Mouse (Mus musculus) adrenal gland, postnatal 36 days (tissue): ENCODE results near the gene Cog2. TPM values are rescaled to one million over a fixed set of nuclear protein-coding genes. Genes with fewer than 3 reads are reported as not detected.

Experiments used
- DNase-seq, 2 experiments: peaks; one replicate each; pipeline ENCODE4 v3.0.0; 2021; ENCODE audit warnings: mixed read lengths in 1 of 2
- total RNA-seq, 2 experiments: library from RNA; stranded (reverse); gene quantifications; 2 replicates each; pipeline ENCODE4 v1.2.3; 2021

The Cog2 gene
- total RNA-seq, 2 experiments from 2014 or later: 37.3 to 42.7 TPM

GRCm38 (mm10) chr8:124569593-124569992 lies 49.0 kb downstream of the Cog2 start, which contains the start of gene Agt:
Gene Agt (minus strand): TSS chr8:124569706.
- DNase-seq: peak; percentile 60 to 67

DNA sequence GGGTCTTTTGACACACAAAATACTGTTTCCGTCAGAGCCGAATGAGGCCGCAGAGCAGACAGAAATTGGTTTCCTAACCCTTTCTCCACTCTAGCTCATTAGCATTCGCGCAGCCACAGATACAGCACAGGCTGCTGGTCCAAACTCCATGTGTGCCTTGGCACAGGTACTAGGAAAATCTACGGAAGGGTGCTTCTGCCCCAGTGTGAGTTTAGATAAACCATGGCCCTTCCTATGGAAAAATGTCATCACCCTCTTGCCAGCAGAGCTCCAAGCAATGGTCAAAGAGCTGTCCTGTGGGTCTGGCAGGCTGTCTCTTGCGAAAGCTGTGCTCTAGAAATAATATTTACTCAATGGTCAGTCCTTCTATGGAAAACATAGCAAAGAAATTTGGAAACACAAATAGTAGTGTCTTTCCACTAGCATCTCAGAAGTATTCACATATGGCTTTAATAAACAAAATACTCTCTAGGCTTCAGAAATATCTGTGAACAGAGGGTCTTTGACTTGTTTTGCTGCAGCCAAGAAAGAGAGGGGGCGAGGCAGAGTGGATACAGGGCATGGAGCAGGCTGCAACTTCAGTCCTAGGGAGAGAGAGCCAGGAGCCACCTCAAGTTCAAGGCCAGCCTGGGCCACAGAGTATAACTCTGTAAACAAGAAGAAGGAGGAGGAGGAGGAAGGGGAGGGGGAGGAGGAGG lies 51.3 kb downstream of the Cog2 start:
- no peak for DNase-seq

- DNase-seq: no peak
Measured at GRCm38 (mm10) chr8:124572430-124572775, 51.8 kb downstream of the Cog2 start.

DNA sequence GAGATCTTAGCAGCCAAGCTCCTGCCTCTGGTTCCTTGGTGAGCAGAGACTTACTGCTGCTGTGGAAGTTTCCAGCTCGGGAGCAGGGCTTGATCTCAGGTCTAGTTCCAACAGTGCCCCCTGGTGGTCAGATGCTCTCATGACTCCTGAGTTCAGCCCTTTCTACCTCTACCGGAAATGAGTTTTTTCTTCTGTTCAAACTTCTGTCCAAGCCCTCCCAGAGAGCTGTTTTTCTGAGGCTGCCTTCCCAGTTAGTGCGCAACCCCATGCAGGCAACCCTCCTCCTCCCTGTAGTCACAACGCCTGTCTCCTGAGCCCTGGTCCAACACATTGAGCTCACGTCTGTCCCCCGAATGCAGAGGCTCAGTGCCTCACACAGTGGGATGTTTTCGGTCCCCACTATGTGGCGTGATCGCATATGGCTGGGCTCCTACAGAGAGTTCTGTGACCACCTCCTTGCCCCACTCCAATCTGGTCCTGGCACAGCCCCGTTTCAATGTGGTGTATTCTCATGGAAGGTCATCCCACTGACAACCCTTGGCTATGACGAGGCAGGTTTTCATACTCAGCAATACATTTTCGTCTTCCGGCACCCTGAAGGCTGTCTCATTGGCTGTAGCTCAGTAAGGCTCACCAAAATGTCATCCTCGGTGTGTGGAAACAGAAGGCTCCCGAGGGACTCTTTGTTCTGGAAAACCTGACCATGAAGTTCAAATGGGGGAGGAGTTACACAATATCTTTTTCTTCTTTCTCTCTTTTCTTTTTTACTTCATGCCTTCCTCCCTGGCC lies 53.2 kb downstream of the Cog2 start:
- DNase-seq: peak; percentile 94 to 95

- no peak for DNase-seq
Measured at GRCm38 (mm10) chr8:124575811-124576210, 55.2 kb downstream of the Cog2 start, which contains the start of gene Capn9. Gene Capn9 (plus strand): TSS chr8:124576111.

DNA sequence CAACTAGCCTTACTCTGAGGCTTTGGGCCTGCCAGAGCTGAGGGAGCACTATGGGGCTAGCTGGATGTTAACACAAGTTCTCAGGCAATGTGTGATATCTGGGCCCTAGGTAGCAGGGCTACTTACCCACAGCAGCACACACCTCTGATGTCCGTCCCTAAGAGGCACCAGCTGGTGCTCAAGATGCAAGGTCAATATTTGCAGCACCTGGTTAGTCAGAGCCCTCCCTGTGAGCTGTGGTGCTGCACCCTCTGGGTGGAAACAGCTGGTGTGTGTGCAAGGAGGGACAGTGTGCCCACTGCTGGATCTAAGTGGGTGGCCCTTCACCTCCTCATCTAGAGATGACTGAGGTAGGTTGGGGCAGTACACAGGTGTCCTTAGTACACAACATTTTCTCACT lies 56.2 kb downstream of the Cog2 start:
- DNase-seq: no peak

GRCm38 (mm10) chr8:124585718-124586425 lies 65.3 kb downstream of the Cog2 start:
- DNase-seq: peak; percentile 61 to 63

- no peak for DNase-seq
Measured at GRCm38 (mm10) chr8:124586556-124586955, 66.0 kb downstream of the Cog2 start.

GRCm38 (mm10) chr8:124589393-124589792 lies 68.8 kb downstream of the Cog2 start:
- DNase-seq: peak; percentile 64 to 74

Other genes with a start within 250 kb of the Cog2 start
- gene Pgbd5, start 81.1 kb upstream of the Cog2 start, total RNA-seq: 1 to 10 TPM; 3.5 to 4.5 TPM
- 1 to 10 TPM; 3.7 to 4.0 TPM for gene Agt, start 48.9 kb downstream of the Cog2 start, total RNA-seq
- gene Capn9, start 55.3 kb downstream of the Cog2 start, total RNA-seq: under 1 TPM in 1 of 2 experiments, not detected in 1; 0.72 TPM
- gene 2310022B05Rik, start 142.6 kb downstream of the Cog2 start, total RNA-seq: 10 to 100 TPM; 38.9 to 47.8 TPM
- gene Ttc13, start 201.2 kb downstream of the Cog2 start, total RNA-seq: 10 to 100 TPM; 39.8 to 41.5 TPM
- gene Arv1, start 201.4 kb downstream of the Cog2 start, total RNA-seq: 1 to 10 TPM; 8.7 to 9.8 TPM
- under 1 TPM; 0.20 to 0.23 TPM for gene Fam89a, start 231.1 kb downstream of the Cog2 start, total RNA-seq